Mouse (Mus musculus): ENCODE measurements around the gene Gm20671. TPM values are rescaled to one million over a fixed set of nuclear protein-coding genes. Genes with fewer than 3 reads are reported as not detected.

The Gm20671 gene
- polyA plus RNA-seq, 1 experiment from 2014 or later: not detected

DNA sequence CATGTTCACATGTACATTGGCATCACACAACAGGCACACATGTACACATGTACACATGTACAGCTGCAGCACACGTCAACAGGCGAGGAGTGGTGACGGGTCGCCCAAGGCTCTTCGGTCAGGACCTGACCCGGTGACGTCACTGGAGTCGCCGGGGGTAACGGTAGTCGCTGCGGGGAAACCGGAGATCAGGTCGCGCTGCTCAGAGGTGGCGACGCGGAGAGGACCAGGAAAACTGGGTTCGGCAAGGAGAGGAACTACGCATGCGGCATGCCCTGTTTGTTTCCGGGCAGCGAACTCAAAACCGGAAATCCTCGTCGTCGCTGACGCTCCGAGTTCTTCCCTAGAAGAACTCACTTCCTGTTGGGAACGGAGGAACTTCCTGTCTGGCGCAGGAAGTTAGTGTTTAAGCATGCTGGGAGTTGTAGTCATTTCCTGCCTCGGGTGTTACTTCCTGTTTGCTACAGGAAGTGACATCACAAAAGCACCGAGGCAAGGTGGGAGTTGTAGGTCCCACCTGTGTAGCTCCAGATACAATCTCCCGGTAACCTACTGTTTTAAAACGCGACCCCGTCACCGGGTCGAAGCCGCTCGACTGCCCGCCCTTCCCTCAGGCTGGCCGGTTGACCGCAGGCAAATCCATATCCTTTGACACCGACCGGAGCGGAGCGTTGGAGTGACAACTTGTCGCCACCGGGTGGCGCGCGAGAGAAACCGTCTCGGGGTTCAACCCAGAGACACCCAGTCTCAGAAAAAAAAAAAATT lies 113.0 kb downstream of the Gm20671 start:
- peak overlapping the region; percentile 80 for H3K4me3 ChIP-seq (replicated peaks; ENCODE audit: low read length)
- ATAC-seq (ENCODE audit: low FRiP score) (peak; percentile 99), DNase-seq (ENCODE audit: low spot score) (peak; percentile 97)
- peak overlapping the region; percentile 91 for H3K27ac ChIP-seq
- peaks cover 7% of the 10 kb centered on the region for H3K4me1 ChIP-seq (replicated peaks; ENCODE audit: control insufficient read depth, insufficient read depth, low read length)
- peak overlapping the region; percentile 81 for H3K9ac ChIP-seq
- no peaks in the 10 kb centered on the region for H3K27me3 ChIP-seq (ENCODE audit: control insufficient read depth, insufficient read depth, low read length)
- WGBS: under 1% methylated on average over 55 of the region's 55 CpGs
- no peaks in the 10 kb centered on the region for H3K36me3 ChIP-seq (replicated peaks; ENCODE audit: control insufficient read depth, insufficient read depth)
- H3K9me3 ChIP-seq (ENCODE audit: control insufficient read depth, low read length): no peaks in the 10 kb centered on the region
- peak overlapping the region; percentile 91 for H3K4me2 ChIP-seq (replicated peaks)

DNA sequence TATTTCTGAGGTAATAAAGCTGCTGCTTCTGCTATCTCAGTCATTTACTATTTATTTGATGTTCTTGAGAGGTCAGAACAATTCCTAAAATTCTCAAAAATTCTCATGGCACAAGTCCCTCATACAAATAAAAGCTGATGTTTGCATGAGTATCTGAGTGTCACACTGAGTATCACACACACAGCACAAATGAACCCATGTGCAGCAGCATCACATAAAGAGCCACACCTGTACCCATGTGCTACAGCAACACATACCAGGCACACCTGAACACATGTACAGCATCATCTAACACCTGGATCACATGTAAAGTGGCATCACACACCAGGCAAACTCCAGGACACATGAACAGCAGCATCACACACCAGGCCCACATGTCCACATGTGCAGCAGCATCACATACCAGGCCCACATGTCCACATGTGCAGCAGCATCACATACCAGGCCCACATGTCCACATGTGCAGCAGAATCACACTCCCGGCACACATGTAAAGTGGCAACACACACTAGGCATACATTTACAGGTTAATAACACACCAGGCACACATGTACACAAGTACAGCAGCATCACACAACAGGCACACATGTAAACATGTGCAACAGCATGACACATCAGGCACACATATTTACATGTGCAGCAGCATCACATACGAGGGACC lies 113.7 kb downstream of the Gm20671 start:
- H3K4me1 ChIP-seq (replicated peaks; ENCODE audit: control insufficient read depth, insufficient read depth, low read length): peaks cover 7% of the 10 kb centered on the region
- H3K9me3 ChIP-seq (ENCODE audit: control insufficient read depth, low read length): no peaks in the 10 kb centered on the region
- no peaks in the 10 kb centered on the region for H3K27me3 ChIP-seq (ENCODE audit: control insufficient read depth, insufficient read depth, low read length)
- peak overlapping the region; percentile 80 for H3K4me3 ChIP-seq (replicated peaks; ENCODE audit: low read length)
- peak overlapping the region; percentile 91 for H3K4me2 ChIP-seq (replicated peaks)
- 20% methylated on average over 2 of the region's 2 CpGs for WGBS
- no peak; the same call in 1 of the 2 replicates for ATAC-seq (ENCODE audit: low FRiP score)
- DNase-seq (ENCODE audit: low spot score): no peak
- peak overlapping the region; percentile 91 for H3K27ac ChIP-seq
- no peaks in the 10 kb centered on the region for H3K36me3 ChIP-seq (replicated peaks; ENCODE audit: control insufficient read depth, insufficient read depth)
- peak overlapping the region; percentile 81 for H3K9ac ChIP-seq

DNA sequence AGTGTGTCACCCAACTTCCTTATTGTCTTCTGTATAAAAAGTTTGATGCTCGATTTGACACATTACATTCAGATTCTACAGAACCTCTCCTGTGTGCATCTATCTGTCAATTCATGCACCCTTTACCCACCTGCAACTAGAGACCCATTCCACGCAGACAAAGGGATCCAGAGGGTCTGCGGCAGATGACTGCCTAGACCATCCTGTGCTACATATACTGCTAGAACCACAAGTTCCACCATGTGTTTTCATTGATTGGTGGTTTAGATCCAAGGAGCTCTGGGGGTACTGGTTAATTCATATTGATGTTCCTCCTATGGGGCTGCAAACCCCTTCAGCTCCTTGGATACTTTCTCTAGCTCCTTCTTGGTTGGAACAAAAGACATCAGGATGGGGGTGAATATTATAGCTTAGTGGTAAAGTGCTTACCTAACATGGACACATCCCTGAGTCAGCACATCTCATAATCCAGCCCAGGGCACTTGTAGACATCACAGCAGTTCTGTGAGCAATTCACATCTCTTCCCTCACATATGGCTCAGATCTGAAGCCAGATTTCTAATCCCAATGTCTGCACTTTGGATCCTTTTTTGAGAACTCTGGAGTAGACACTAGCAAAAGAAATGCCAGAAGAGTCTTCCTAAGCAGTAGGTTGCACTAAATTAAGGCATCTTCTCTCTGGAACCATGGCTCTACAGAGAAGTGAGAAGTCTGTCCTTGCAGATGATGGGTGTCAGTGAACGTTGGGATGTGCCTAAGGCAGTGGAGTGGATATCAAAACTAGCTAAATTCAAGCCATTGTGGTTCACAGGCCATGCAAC lies 114.5 kb downstream of the Gm20671 start:
- H3K36me3 ChIP-seq (replicated peaks; ENCODE audit: control insufficient read depth, insufficient read depth): no peaks in the 10 kb centered on the region
- DNase-seq (ENCODE audit: low spot score): no peak
- 72% methylated on average over 4 of the region's 4 CpGs for WGBS
- H3K27ac ChIP-seq: no peak overlapping the region
- ATAC-seq (ENCODE audit: low FRiP score): no peak
- H3K4me2 ChIP-seq (replicated peaks): peak overlapping the region; percentile 91
- peaks cover 7% of the 10 kb centered on the region for H3K4me1 ChIP-seq (replicated peaks; ENCODE audit: control insufficient read depth, insufficient read depth, low read length)
- H3K27me3 ChIP-seq (ENCODE audit: control insufficient read depth, insufficient read depth, low read length): no peaks in the 10 kb centered on the region
- H3K4me3 ChIP-seq (replicated peaks; ENCODE audit: low read length): peak overlapping the region; percentile 80
- H3K9me3 ChIP-seq (ENCODE audit: control insufficient read depth, low read length): no peaks in the 10 kb centered on the region
- H3K9ac ChIP-seq: no peak overlapping the region

DNA sequence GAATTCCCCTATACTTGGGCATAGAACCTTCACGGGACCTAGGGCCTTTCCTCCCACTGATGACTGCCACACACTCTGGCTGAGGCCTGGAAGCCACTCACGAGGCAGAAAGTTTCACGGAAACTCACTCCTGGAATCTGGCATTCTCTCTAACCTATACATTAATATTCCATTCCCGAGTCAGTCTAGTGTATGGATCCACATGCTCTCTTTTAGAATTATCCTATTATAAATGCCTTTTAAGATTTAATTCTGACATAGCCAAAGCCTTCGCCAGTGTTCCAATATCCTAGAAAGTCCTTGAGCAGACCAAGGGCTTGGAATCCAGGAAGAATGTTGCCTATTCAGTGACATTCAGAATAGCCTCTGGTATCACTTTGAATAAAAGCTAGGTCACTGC lies 115.4 kb downstream of the Gm20671 start:
- no peak overlapping the region for H3K27ac ChIP-seq
- no peak overlapping the region for H3K4me3 ChIP-seq (replicated peaks; ENCODE audit: low read length)
- H3K9ac ChIP-seq: no peak overlapping the region
- H3K9me3 ChIP-seq (ENCODE audit: control insufficient read depth, low read length): no peaks in the 10 kb centered on the region
- no peak for ATAC-seq (ENCODE audit: low FRiP score)
- peaks cover 7% of the 10 kb centered on the region for H3K4me1 ChIP-seq (replicated peaks; ENCODE audit: control insufficient read depth, insufficient read depth, low read length)
- DNase-seq (ENCODE audit: low spot score): no peak
- H3K4me2 ChIP-seq (replicated peaks): no peak overlapping the region
- 79% methylated on average over 5 of the region's 5 CpGs for WGBS
- no peaks in the 10 kb centered on the region for H3K27me3 ChIP-seq (ENCODE audit: control insufficient read depth, insufficient read depth, low read length)
- no peaks in the 10 kb centered on the region for H3K36me3 ChIP-seq (replicated peaks; ENCODE audit: control insufficient read depth, insufficient read depth)

DNA sequence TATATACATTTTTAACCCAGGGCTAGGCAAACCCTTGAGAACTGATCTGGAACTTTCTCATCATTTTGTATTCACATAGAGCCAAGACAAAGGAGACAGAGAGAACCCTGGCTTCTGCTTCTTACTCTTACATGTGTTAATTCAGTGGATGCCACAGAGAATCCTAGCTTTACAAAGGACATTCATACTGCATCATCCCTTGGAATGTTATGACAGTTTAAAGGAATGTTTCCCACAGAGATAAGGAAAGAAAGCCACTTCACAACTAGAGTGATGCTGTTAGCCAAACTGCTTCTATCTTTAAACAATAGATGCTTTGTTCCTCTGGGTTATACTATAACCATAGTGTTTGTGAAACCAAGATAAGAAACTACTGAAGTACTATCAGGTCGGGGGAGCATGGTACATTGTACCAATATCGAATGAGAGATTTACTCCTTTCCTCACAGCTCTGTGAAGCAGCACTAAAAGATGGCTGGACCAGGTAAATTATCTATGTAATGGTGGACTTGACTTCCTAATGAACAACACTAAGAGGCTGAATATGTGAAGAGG lies 120.6 kb downstream of the Gm20671 start:
- Histone ChIP-seq H3K27ac (no peak overlapping the region), H3K36me3 (replicated peaks; ENCODE audit: control insufficient read depth, insufficient read depth) (no peaks in the 10 kb centered on the region), H3K27me3 (ENCODE audit: control insufficient read depth, insufficient read depth, low read length) (no peaks in the 10 kb centered on the region), H3K9me3 (ENCODE audit: control insufficient read depth, low read length) (no peaks in the 10 kb centered on the region), H3K4me3 (replicated peaks; ENCODE audit: low read length) (no peak overlapping the region), H3K4me1 (replicated peaks; ENCODE audit: control insufficient read depth, insufficient read depth, low read length) (no peaks in the 10 kb centered on the region), H3K4me2 (replicated peaks) (no peak overlapping the region), H3K9ac (no peak overlapping the region)
- ATAC-seq (ENCODE audit: low FRiP score) (no peak), DNase-seq (ENCODE audit: low spot score) (no peak)
- WGBS: 80% methylated on average over 2 of the region's 2 CpGs

DNA sequence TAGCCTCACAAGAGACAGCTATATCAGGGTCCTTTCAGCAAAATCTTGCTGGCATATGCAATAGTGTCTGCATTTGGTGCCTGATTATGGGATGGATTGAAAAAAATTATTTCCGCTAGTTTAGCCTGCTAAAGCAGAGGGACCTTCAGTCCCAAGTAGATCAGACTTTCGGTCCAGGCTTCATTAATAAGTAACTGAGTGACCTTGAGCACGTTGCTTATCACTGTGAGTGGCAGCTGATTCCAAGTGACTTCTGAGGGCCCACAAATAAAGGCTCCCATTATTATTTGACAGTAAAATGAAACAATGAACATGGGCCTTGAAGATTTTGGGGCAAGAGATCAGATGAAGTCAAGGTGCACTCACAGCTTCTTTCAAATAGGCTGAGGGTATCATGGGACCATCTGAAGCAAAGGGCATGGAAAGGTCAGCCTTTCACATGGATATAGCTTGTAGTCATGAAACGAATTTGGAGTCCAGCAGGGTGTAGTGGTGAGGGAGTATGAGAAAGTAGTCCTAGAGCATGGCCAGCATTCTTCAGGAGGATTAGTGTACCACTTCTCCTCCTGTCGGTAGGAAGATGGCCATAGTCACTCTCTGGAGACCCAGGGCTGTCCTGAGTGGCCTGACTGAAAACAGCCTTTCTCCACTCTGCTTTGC lies 129.6 kb downstream of the Gm20671 start:
- no peak overlapping the region for H3K4me2 ChIP-seq (replicated peaks)
- no peak overlapping the region for H3K4me3 ChIP-seq (replicated peaks; ENCODE audit: low read length)
- H3K36me3 ChIP-seq (replicated peaks; ENCODE audit: control insufficient read depth, insufficient read depth): no peaks in the 10 kb centered on the region
- WGBS: 74% methylated on average over 5 of the region's 5 CpGs
- ATAC-seq (ENCODE audit: low FRiP score): no peak
- H3K27ac ChIP-seq: no peak overlapping the region
- H3K9ac ChIP-seq: no peak overlapping the region
- no peaks in the 10 kb centered on the region for H3K9me3 ChIP-seq (ENCODE audit: control insufficient read depth, low read length)
- H3K4me1 ChIP-seq (replicated peaks; ENCODE audit: control insufficient read depth, insufficient read depth, low read length): no peaks in the 10 kb centered on the region
- no peaks in the 10 kb centered on the region for H3K27me3 ChIP-seq (ENCODE audit: control insufficient read depth, insufficient read depth, low read length)
- no peak for DNase-seq (ENCODE audit: low spot score)

DNA sequence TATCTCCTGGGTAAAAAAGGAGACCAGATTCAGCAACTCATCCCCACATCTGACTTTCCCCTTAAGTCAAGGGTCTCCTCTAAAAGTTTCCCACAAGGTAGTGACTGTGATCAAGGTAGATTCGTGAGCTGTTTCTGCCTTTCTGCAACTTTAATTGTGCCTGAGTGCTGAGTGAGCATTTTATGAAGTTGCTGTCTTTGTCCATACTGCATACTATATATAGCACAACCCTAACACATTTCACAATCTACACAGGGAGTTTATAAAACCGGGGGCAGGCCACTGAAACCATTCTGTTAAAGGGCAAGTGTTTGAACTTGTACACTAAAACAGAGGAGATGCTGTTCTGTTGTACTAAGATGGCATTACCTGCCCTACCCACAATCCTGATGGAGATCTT lies 133.5 kb downstream of the Gm20671 start:
- ATAC-seq (ENCODE audit: low FRiP score): no peak
- 64% methylated on average over 2 of the region's 2 CpGs for WGBS
- no peak for DNase-seq (ENCODE audit: low spot score)

More for the DNA sequence above, 133.5 kb downstream of the Gm20671 start:
- Histone ChIP-seq H3K27ac (no peak overlapping the region), H3K9me3 (ENCODE audit: control insufficient read depth, low read length) (no peaks in the 10 kb centered on the region), H3K9ac (no peak overlapping the region), H3K4me2 (replicated peaks) (no peak overlapping the region), H3K27me3 (ENCODE audit: control insufficient read depth, insufficient read depth, low read length) (no peaks in the 10 kb centered on the region), H3K4me3 (replicated peaks; ENCODE audit: low read length) (no peak overlapping the region), H3K36me3 (replicated peaks; ENCODE audit: control insufficient read depth, insufficient read depth) (no peaks in the 10 kb centered on the region), H3K4me1 (replicated peaks; ENCODE audit: control insufficient read depth, insufficient read depth, low read length) (no peaks in the 10 kb centered on the region)
